Mouse (Mus musculus): Measurements from ENCODE around the gene Trove2. TPM values are rescaled to one million over a fixed set of nuclear protein-coding genes. Genes with fewer than 3 reads are reported as not detected.
A peak's percentile ranks its signal among the peaks of the same experiment; 100 is the strongest.
"Not testable (repeated sequence)": the region's sequence is repeated elsewhere in the genome, so short reads cannot be mapped to it uniquely, and the experiment has no call there.

Gene Trove2
- polyA plus RNA-seq, 1 experiment from 2014 or later: 5.8 TPM

DNA sequence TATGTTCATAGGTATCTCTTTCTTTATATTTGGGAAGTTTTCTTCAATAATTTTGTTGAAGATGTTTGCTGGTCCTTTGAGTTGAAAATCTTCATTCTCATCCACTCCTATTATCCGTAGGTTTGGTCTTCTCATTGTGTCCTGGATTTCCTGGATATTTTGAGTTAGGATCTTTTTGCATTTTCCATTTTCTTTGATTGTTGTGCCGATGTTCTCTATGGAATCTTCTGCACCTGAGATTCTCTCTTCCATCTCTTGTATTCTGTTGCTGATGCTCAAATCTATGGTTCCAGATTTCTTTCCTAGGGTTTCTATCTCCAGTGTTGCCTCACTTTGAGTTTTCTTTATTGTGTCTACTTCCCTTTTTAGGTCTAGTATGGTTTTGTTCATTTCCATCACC is 60.8 kb downstream of the Trove2 start, which contains the start of gene Glrx2:
Gene Glrx2 (plus strand): TSS at position 301 of the 400 bp plus-strand sequence.
- WGBS (ENCODE audit: missing documents): no CpG with 5 or more reads among the region's 2 CpGs
- H3K27ac ChIP-seq; H3K36me3 ChIP-seq (ENCODE audit: inconsistent target): not testable (repeated sequence)

DNA sequence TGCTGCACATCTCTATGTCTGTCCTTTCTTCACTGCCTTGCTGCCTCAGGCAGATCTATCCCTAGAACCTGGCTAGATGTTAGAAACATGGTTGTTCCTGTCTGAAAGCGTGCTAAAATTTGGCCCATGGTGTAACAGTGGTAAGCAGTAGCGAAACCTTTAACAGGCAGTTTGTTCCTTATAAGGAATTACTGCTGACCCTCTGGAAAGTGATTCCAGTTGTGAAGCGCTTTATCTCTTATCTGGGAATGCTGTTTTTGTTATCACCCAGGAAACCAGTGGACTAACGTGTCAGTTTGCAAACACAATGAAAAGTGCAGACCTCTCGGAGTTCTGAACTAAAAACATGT is 66.3 kb downstream of the Trove2 start:
- WGBS (ENCODE audit: missing documents): 78% methylated on average over 5 of the region's 5 CpGs
- no peak overlapping the region for H3K27ac ChIP-seq

More for the DNA sequence above, 60.8 kb downstream of the Trove2 start, which contains the start of gene Glrx2:
- H3K4me3 ChIP-seq (ENCODE audit: inconsistent target); H3K79me2 ChIP-seq (ENCODE audit: inconsistent target): not testable (repeated sequence)

DNA sequence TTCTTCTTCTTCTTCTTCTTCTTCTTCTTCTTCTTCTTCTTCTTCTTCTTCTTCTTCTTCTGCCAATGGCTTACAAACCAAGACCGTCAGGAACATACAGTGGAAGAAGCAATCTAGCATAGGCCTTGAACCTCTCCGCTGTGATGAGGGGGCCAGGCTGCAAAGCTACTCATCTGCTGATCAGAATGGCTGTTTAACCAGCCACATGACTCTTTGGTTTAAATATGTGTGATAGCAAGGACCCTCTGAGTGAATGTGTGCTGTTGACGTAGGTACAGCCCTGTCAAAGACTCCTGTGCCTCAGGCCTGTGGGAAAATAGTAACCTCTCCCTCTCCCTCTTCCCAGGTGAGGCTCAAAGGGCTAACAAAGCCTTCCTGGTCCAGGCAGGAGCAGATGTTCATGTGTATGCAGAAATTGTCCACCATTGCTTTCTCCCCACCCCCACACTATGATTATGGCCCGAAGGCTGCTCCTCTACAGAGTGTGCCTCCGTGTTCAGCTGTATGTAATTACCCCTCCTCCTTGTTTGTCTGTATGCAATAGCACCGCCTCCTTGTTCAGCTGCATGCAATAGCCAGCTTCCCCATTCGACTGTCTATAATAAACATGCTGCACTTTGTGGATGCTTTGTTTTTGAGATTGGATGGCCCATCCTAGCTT is 66.8 kb downstream of the Trove2 start:
- Histone ChIP-seq H3K27ac (no peak overlapping the region), H3K36me3 (ENCODE audit: inconsistent target) (no peaks in the 10 kb centered on the region), H3K79me2 (ENCODE audit: inconsistent target) (no peaks in the 10 kb centered on the region), H3K4me3 (ENCODE audit: inconsistent target) (no peak overlapping the region)
- 45% methylated on average over 6 of the region's 7 CpGs for WGBS (ENCODE audit: missing documents)

More for the DNA sequence above, 66.3 kb downstream of the Trove2 start:
- H3K4me3 ChIP-seq (ENCODE audit: inconsistent target): no peak overlapping the region
- H3K79me2 ChIP-seq (ENCODE audit: inconsistent target): no peaks in the 10 kb centered on the region
- no peaks in the 10 kb centered on the region for H3K36me3 ChIP-seq (ENCODE audit: inconsistent target)

DNA sequence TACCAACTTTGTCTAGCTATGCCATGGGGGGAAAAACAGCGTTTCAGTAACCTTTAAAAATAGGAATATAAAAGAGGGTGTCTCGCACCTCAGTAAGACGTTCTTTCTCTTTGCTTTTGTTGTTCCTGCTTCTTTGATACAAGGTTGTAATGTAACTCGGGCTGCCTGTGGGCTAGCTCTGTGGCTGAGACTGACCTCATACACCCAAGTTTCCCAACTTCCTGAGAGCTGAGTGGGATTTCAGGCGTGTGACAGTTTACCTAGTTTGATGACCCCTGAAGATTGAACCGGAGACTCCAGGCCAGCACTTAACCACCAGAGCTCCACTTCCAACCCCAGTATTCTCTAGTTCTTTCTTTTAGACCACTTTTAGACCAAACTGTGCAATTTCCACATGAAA is 68.5 kb downstream of the Trove2 start:
- Histone ChIP-seq H3K27ac (no peak overlapping the region), H3K4me3 (ENCODE audit: inconsistent target) (no peak overlapping the region), H3K36me3 (ENCODE audit: inconsistent target) (no peaks in the 10 kb centered on the region), H3K79me2 (ENCODE audit: inconsistent target) (no peaks in the 10 kb centered on the region)
- WGBS (ENCODE audit: missing documents): 36% methylated on average over 6 of the region's 6 CpGs

DNA sequence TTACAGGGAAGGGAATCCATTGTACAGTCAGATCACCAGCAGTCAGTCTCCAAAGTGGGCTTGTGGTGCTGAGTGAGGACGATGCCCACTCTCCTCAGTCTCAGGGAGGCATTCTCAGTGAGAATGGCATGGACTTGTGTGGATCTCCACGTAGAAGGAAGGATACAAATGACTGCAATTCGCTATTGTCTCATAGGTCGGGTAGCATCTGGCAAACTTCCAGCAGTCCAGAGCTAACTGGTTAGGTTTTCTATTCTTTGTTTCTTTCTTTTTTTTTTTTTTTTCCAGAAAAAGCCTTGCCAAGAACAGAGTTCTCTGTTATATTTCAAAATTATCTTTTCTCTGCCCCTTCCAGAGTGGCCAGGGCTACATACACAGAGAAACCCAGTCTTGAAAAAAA is 69.9 kb downstream of the Trove2 start:
- peaks cover 3% of the 10 kb centered on the region for H3K79me2 ChIP-seq (ENCODE audit: inconsistent target)
- H3K4me3 ChIP-seq (ENCODE audit: inconsistent target): no peak overlapping the region
- WGBS (ENCODE audit: missing documents): 86% methylated on average over 4 of the region's 4 CpGs
- no peaks in the 10 kb centered on the region for H3K36me3 ChIP-seq (ENCODE audit: inconsistent target)
- H3K27ac ChIP-seq: no peak overlapping the region

DNA sequence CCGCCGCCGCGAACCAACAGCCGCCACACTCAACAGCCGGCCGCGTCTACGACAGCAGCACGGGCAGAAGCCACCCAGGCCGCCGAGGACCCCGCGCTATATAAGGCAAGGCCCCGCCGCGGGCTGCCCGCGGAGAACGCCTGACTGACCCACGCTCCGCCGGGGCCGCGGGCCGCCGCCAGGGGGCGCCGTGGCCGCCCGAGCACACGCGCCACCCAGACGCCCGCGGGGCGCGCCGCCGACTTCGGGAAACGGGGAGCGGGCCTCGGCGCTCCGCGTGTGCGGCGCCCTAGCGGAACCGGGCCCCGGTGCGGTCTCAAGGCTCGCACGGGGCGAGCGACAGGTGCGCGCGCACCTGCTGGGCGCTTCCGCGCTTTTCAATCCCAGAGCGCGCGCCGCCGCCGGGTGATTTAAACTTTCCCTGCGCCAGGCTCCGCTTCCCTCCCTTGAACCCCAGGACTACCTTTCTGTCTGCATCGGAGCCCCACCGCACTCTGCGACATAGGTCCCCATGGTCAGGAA is 74.1 kb downstream of the Trove2 start, which contains the start of gene Cdc73:
Gene Cdc73 (minus strand): TSS at position 153 of the 522 bp plus-strand sequence.
- Histone ChIP-seq H3K79me2 (ENCODE audit: inconsistent target) (peaks cover 45% of the 10 kb centered on the region), H3K36me3 (ENCODE audit: inconsistent target) (no peaks in the 10 kb centered on the region; the same call in 1 of the 2 replicates), H3K4me3 (ENCODE audit: inconsistent target) (peak within 1 kb of the TSS; percentile 96), H3K27ac (peak within 1 kb of the TSS; percentile 55)
- under 1% methylated on average over 28 of the region's 74 CpGs for WGBS (ENCODE audit: missing documents)

DNA sequence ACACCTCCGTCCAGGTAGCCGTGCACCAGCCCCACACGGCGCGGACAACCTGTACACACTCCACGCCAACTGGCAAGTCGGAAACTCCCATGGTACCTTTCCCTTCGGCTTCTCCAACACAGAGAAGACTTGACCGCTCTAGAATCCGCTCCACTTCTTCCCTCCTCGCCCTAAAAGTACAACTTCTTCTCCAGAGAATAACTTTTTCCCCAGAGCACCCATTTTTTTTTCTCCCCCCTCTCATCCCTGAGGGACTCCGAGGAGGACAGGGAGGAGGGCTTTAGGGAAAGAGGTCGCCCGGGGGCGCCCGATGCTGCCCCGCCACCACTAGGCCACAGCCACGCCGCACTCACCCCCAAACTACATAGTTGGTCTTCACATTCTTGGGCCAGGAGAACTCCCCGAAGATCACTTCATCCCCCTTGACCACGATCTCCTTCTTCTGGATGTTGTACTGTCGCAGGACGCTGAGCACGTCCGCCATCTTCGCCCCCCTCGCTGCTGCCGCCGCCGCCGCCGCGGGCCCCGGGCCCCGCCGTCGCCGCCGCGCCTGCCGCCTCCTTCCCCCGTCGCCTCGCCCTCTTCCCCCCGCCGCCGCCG is 74.6 kb downstream of the Trove2 start:
- Histone ChIP-seq H3K79me2 (ENCODE audit: inconsistent target) (peaks cover 51% of the 10 kb centered on the region), H3K4me3 (ENCODE audit: inconsistent target) (peak overlapping the region; percentile 96), H3K36me3 (ENCODE audit: inconsistent target) (peaks cover under 1% of the 10 kb centered on the region; the same call in 1 of the 2 replicates), H3K27ac (peak overlapping the region; percentile 55)
- 1% methylated on average over 29 of the region's 48 CpGs for WGBS (ENCODE audit: missing documents)

DNA sequence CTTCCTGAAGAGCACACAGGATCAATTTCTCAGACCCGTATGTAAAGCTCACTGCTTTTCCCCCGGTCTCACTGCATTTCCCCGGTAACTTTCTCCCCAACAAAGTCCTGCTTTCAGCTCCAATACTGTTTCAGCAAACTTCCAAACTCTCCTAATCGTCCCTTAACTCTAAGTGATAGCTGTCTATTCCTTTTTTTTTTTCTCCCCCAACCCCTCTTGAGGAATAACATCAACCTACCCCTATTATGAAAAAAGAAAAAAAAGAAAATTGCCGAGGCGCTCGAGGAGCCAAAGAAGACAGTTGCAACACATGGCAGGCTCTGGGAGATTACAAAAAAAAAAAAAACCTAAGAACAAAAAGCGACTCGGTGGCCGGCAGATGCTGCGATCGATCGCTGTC is 75.1 kb downstream of the Trove2 start:
- under 1% methylated on average over 13 of the region's 13 CpGs for WGBS (ENCODE audit: missing documents)
- peak overlapping the region; percentile 96 for H3K4me3 ChIP-seq (ENCODE audit: inconsistent target)
- peak overlapping the region; percentile 55 for H3K27ac ChIP-seq
- H3K79me2 ChIP-seq (ENCODE audit: inconsistent target): peaks cover 56% of the 10 kb centered on the region
- H3K36me3 ChIP-seq (ENCODE audit: inconsistent target): peaks cover 5% of the 10 kb centered on the region; the same call in 1 of the 2 replicates

Other genes with a start within 250 kb of the Trove2 start
- gene B3galt2, start 136.4 kb downstream of the Trove2 start, polyA plus RNA-seq (2018): not detected in 3 replicates
- 20.3 to 31.1 TPM (median 29.4 TPM) in 3 replicates for gene Cdc73, start 74.2 kb downstream of the Trove2 start, polyA plus RNA-seq (2018)
- 35.4 to 56.3 TPM (median 50.6 TPM) in 3 replicates for gene Glrx2, start 60.7 kb downstream of the Trove2 start, polyA plus RNA-seq (2018)
- gene Uchl5, start 204 bp upstream of the Trove2 start, polyA plus RNA-seq (2018): 26.6 to 82.9 TPM (median 60.1 TPM) in 3 replicates
- 90.2 to 154 TPM (median 98.0 TPM) in 3 replicates for gene Rgs2, start 227.1 kb upstream of the Trove2 start, polyA plus RNA-seq (2018)